Comparison of ENCODE assay signal across 8 mouse cellular contexts in the genomic region with DNA sequence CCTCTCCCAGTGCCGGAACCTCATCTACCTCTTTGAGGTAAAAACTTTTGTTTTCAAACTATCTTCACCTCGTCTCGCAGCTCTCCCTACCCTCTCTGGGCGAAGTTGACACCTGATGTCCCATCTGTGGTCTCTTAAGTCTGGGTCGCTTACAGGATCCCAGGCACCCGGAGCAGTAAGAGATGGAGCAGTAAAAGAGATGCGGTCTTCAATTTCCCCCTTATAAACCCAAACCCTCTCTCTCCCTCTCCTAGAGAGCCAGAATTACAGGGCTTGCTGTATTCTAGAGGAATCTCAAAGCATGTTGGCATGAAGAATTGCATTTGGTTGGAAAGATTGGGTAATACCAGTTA. TPM values are rescaled to one million over a fixed set of nuclear protein-coding genes. Genes with fewer than 3 reads are reported as not detected.
DNase-seq lines count a peak whose midpoint lies in the region; ATAC-seq and TF ChIP-seq lines count a peak whose summit lies in the region.

No protein-coding gene starts in this region.

- no peak for TF ChIP-seq RAD21 in MEL (IDR thresholded peaks at IDR 0.05; ENCODE audit: low read depth, low read length)

- no peak for TF ChIP-seq POLR2A in MEL (IDR thresholded peaks at IDR 0.05; ENCODE audit: control insufficient read depth in 1 of 2, insufficient read depth in 1 of 2, low read depth in 1 of 2, low read length in 2 of 2, poor library complexity in 1 of 2)

- TF ChIP-seq EP300 in MEL (IDR thresholded peaks at IDR 0.05; ENCODE audit: low read depth in 1 of 2, low read length in 2 of 2): no peak
- TF ChIP-seq EP300 in heart, postnatal 0 days (IDR thresholded peaks at IDR 0.05; ENCODE audit: low read depth): no peak

- 3% methylated on average over 7 of the region's 7 CpGs for WGBS in heart, embryonic 13.5 days
- WGBS in heart, postnatal 0 days: 2% methylated on average over 7 of the region's 7 CpGs
- 4% methylated on average over 7 of the region's 7 CpGs for WGBS in midbrain, embryonic 10.5 days

- H3K9me3 ChIP-seq in heart, embryonic 13.5 days: no peaks in the 10 kb centered on the region
- H3K9me3 ChIP-seq in MEL (replicated peaks; ENCODE audit: insufficient read depth, low read length): no peaks in the 10 kb centered on the region
- no peaks in the 10 kb centered on the region for H3K9me3 ChIP-seq in heart, postnatal 0 days (replicated peaks; ENCODE audit: control insufficient read depth, low read length)
- no peaks in the 10 kb centered on the region for H3K9me3 ChIP-seq in midbrain, embryonic 10.5 days (replicated peaks)

- peak overlapping the region; percentile 92 for H3K4me2 ChIP-seq in heart, embryonic 13.5 days
- H3K4me2 ChIP-seq in heart, postnatal 0 days (ENCODE audit: low read depth, low read length): peak overlapping the region; percentile 85

- peak overlapping the region; percentile 99 for H3K27ac ChIP-seq in heart, embryonic 13.5 days (replicated peaks)
- H3K27ac ChIP-seq in MEL (ENCODE audit: control insufficient read depth, low read depth, low read length): peak overlapping the region; percentile 89
- H3K27ac ChIP-seq in heart, postnatal 0 days (ENCODE audit: low read depth): peak overlapping the region; percentile 96
- peak overlapping the region; percentile 95 for H3K27ac ChIP-seq in midbrain, embryonic 10.5 days (replicated peaks)

- no peaks in the 10 kb centered on the region for H3K27me3 ChIP-seq in heart, embryonic 13.5 days (replicated peaks)
- H3K27me3 ChIP-seq in MEL (ENCODE audit: control insufficient read depth in 1 of 2, insufficient read depth in 2 of 2, low read length in 2 of 2): no peaks in the 10 kb centered on the region
- H3K27me3 ChIP-seq in heart, postnatal 0 days (ENCODE audit: control insufficient read depth, insufficient read depth, low read length): no peaks in the 10 kb centered on the region
- no peaks in the 10 kb centered on the region for H3K27me3 ChIP-seq in midbrain, embryonic 10.5 days (ENCODE audit: low read depth, poor library complexity, severe bottlenecking)

- peaks cover 12% of the 10 kb centered on the region for H3K36me3 ChIP-seq in heart, embryonic 13.5 days
- peaks cover 7 to 47% of the 10 kb centered on the region in 2 experiments for H3K36me3 ChIP-seq in MEL (ENCODE audit: control insufficient read depth in 1 of 2, insufficient read depth in 2 of 2, low read length in 2 of 2)
- peaks cover 13% of the 10 kb centered on the region for H3K36me3 ChIP-seq in heart, postnatal 0 days (replicated peaks; ENCODE audit: control insufficient read depth, insufficient read depth, low read length)
- peaks cover 14% of the 10 kb centered on the region for H3K36me3 ChIP-seq in midbrain, embryonic 10.5 days

- peaks cover 52% of the 10 kb centered on the region for H3K79me2 ChIP-seq in MEL (ENCODE audit: control insufficient read depth, insufficient read depth, low read length, poor library complexity)

- peak overlapping the region; percentile 86 for H3K4me3 ChIP-seq in heart, embryonic 13.5 days
- H3K4me3 ChIP-seq in MEL (ENCODE audit: control insufficient read depth in 1 of 2, insufficient read depth in 1 of 2, low read depth in 2 of 2, low read length in 2 of 2): peak overlapping the region; percentile 77 to 86
- peak overlapping the region; percentile 65 for H3K4me3 ChIP-seq in heart, postnatal 0 days (ENCODE audit: low read depth, low read length)
- peak overlapping the region; percentile 81 for H3K4me3 ChIP-seq in midbrain, embryonic 10.5 days

- no peak for DNase-seq in heart, postnatal 4 days
- DNase-seq in MEL (ENCODE audit: low read depth, low spot score): no peak
- no peak for DNase-seq in heart, postnatal 0 days (ENCODE audit: low spot score)
- no peak for DNase-seq in midbrain, embryonic 10.5 days (ENCODE audit: low spot score)
- DNase-seq in left cerebral cortex, postnatal 4 days: no peak
- DNase-seq in retina, postnatal 1 day: no peak
- DNase-seq in urinary bladder, postnatal 36 days (ENCODE audit: low spot score in 2 of 2): no peak

- TF ChIP-seq CTCF in MEL (IDR thresholded peaks at IDR 0.05 in 2 of 3, conservative IDR thresholded peaks at IDR 0.05 in 1 of 3; ENCODE audit: control insufficient read depth in 1 of 3, insufficient read depth in 1 of 3, low read depth in 2 of 3, low read length in 3 of 3, poor library complexity in 1 of 3, severe bottlenecking in 1 of 3): 0 out of 6 replicates have a peak, but pooled peaks of 1 of the 3 experiments have one; percentile 8
- no peak for TF ChIP-seq CTCF in heart, postnatal 0 days (IDR thresholded peaks at IDR 0.05; ENCODE audit: low read depth)

- peaks cover 28% of the 10 kb centered on the region for H3K4me1 ChIP-seq in heart, embryonic 13.5 days
- H3K4me1 ChIP-seq in MEL (ENCODE audit: control insufficient read depth in 1 of 2, insufficient read depth in 2 of 2, low read length in 2 of 2): peaks cover 24 to 50% of the 10 kb centered on the region in 2 experiments
- peaks cover 9% of the 10 kb centered on the region for H3K4me1 ChIP-seq in heart, postnatal 0 days (ENCODE audit: control insufficient read depth, insufficient read depth)
- peaks cover 37% of the 10 kb centered on the region for H3K4me1 ChIP-seq in midbrain, embryonic 10.5 days

- intact Hi-C loops in left cerebral cortex, postnatal 4 days (cut with DNase I): loop anchor here (5.0 kb wide), 1 partner anchor 56 kb away; the partner anchor contains the start of gene Cdc42se1

- ATAC-seq in heart, embryonic 13.5 days (ENCODE audit: extremely low read depth, insufficient number of reproducible peaks, low FRiP score, low TSS enrichment): no peak
- no peak for ATAC-seq in heart, postnatal 0 days (ENCODE audit: insufficient read depth, low read depth)

- H3K9ac ChIP-seq in heart, embryonic 13.5 days: peak overlapping the region; percentile 96
- peak overlapping the region; percentile 80 for H3K9ac ChIP-seq in MEL (ENCODE audit: control insufficient read depth, low read depth, low read length, poor library complexity, severe bottlenecking)
- peak overlapping the region; percentile 83 for H3K9ac ChIP-seq in heart, postnatal 0 days (replicated peaks; ENCODE audit: low read depth, low read length)

RNA-seq across cellular contexts. Expression of gene Prune1, which starts 1.7 kb away (rescaled TPM):
- 24.5 and 26.0 TPM in 2 replicates for polyA plus RNA-seq in heart, embryonic 13.5 days (2015; fragmentation: Nextera tagmentation; extraction: Ambion mirVana)
- 10 to 100 TPM; 33.2 to 36.3 TPM for total RNA-seq in heart, postnatal 4 days (2021)
- 28.5 and 32.4 TPM in 2 replicates for total RNA-seq in MEL (2012; rRNA removed)
- polyA plus RNA-seq in MEL (2012; ENCODE audit: insufficient read depth in 1 of 2, insufficient read length in 2 of 2, low read depth in 1 of 2, low replicate concordance in 2 of 2, missing spikeins in 1 of 2): 10 to 100 TPM in 1 of 2 experiments, not detected in 1; 51.8 TPM
- total RNA-seq in heart, postnatal 0 days (2014; rRNA removed; ENCODE audit: low replicate concordance): 28.6 and 35.6 TPM in 2 replicates
- polyA plus RNA-seq in heart, postnatal 0 days (2015; fragmentation: Nextera tagmentation; extraction: Ambion mirVana): 22.5 and 23.0 TPM in 2 replicates
- polyA plus RNA-seq in midbrain, embryonic 10.5 days (2016; fragmentation: Nextera tagmentation; extraction: Ambion mirVana): 25.2 and 27.9 TPM in 2 replicates
- 10 to 100 TPM; 63.9 to 69.3 TPM for total RNA-seq in left cerebral cortex, postnatal 4 days (2021)

RNA-seq across cellular contexts. Expression of gene Mindy1, which starts 2.4 kb away (rescaled TPM):
- polyA plus RNA-seq in heart, embryonic 13.5 days (2015; fragmentation: Nextera tagmentation; extraction: Ambion mirVana): 24.3 TPM in 2 replicates
- 10 to 100 TPM; 23.1 to 28.0 TPM for total RNA-seq in heart, postnatal 4 days (2021)
- total RNA-seq in MEL (2012; rRNA removed): 203 and 265 TPM in 2 replicates
- polyA plus RNA-seq in MEL (2012; ENCODE audit: insufficient read depth in 1 of 2, insufficient read length in 2 of 2, low read depth in 1 of 2, low replicate concordance in 2 of 2, missing spikeins in 1 of 2): 100 to 1,000 TPM in 1 of 2 experiments, not detected in 1; 234 TPM
- total RNA-seq in heart, postnatal 0 days (2014; rRNA removed; ENCODE audit: low replicate concordance): 28.0 and 64.4 TPM in 2 replicates
- 27.8 and 28.4 TPM in 2 replicates for polyA plus RNA-seq in heart, postnatal 0 days (2015; fragmentation: Nextera tagmentation; extraction: Ambion mirVana)
- 29.2 and 37.6 TPM in 2 replicates for polyA plus RNA-seq in midbrain, embryonic 10.5 days (2016; fragmentation: Nextera tagmentation; extraction: Ambion mirVana)
- 10 to 100 TPM; 29.7 to 32.6 TPM for total RNA-seq in left cerebral cortex, postnatal 4 days (2021)

RNA-seq across cellular contexts. Expression of gene Anxa9, which starts 23.4 kb away (rescaled TPM):
- 0.90 and 1.1 TPM in 2 replicates for polyA plus RNA-seq in heart, embryonic 13.5 days (2015; fragmentation: Nextera tagmentation; extraction: Ambion mirVana)
- under 1 TPM; 0.14 to 0.24 TPM for total RNA-seq in heart, postnatal 4 days (2021)
- total RNA-seq in MEL (2012; rRNA removed): 7.7 and 7.8 TPM in 2 replicates
- 10 to 100 TPM in 1 of 2 experiments, not detected in 1; 33.9 TPM for polyA plus RNA-seq in MEL (2012; ENCODE audit: insufficient read depth in 1 of 2, insufficient read length in 2 of 2, low read depth in 1 of 2, low replicate concordance in 2 of 2, missing spikeins in 1 of 2)
- 0.11 and 0.15 TPM in 2 replicates for total RNA-seq in heart, postnatal 0 days (2014; rRNA removed; ENCODE audit: low replicate concordance)
- 0.49 and 0.67 TPM in 2 replicates for polyA plus RNA-seq in heart, postnatal 0 days (2015; fragmentation: Nextera tagmentation; extraction: Ambion mirVana)
- polyA plus RNA-seq in midbrain, embryonic 10.5 days (2016; fragmentation: Nextera tagmentation; extraction: Ambion mirVana): 1.5 and 1.9 TPM in 2 replicates
- total RNA-seq in left cerebral cortex, postnatal 4 days (2021): 1 to 10 TPM; 1.0 to 1.2 TPM

RNA-seq across cellular contexts. Expression of gene Cers2, which starts 31.0 kb away (rescaled TPM):
- polyA plus RNA-seq in heart, embryonic 13.5 days (2015; fragmentation: Nextera tagmentation; extraction: Ambion mirVana): 128 and 140 TPM in 2 replicates
- 10 to 100 TPM; 67.2 to 69.6 TPM for total RNA-seq in heart, postnatal 4 days (2021)
- total RNA-seq in MEL (2012; rRNA removed): 240 and 307 TPM in 2 replicates
- polyA plus RNA-seq in MEL (2012; ENCODE audit: insufficient read depth in 1 of 2, insufficient read length in 2 of 2, low read depth in 1 of 2, low replicate concordance in 2 of 2, missing spikeins in 1 of 2): 100 to 1,000 TPM; 134 to 357 TPM
- total RNA-seq in heart, postnatal 0 days (2014; rRNA removed; ENCODE audit: low replicate concordance): 108 and 126 TPM in 2 replicates
- polyA plus RNA-seq in heart, postnatal 0 days (2015; fragmentation: Nextera tagmentation; extraction: Ambion mirVana): 88.4 and 89.4 TPM in 2 replicates
- polyA plus RNA-seq in midbrain, embryonic 10.5 days (2016; fragmentation: Nextera tagmentation; extraction: Ambion mirVana): 116 and 120 TPM in 2 replicates
- 10 to 100 TPM; 53.4 to 54.4 TPM for total RNA-seq in left cerebral cortex, postnatal 4 days (2021)

RNA-seq across cellular contexts. Expression of gene Bnipl, which starts 32.6 kb away (rescaled TPM):
- 0.23 and 0.24 TPM in 2 replicates for polyA plus RNA-seq in heart, embryonic 13.5 days (2015; fragmentation: Nextera tagmentation; extraction: Ambion mirVana)
- not detected for total RNA-seq in heart, postnatal 4 days (2021)
- total RNA-seq in MEL (2012; rRNA removed): 0.19 and 0.20 TPM in 2 replicates
- under 1 TPM in 1 of 2 experiments, not detected in 1; 0.43 TPM for polyA plus RNA-seq in MEL (2012; ENCODE audit: insufficient read depth in 1 of 2, insufficient read length in 2 of 2, low read depth in 1 of 2, low replicate concordance in 2 of 2, missing spikeins in 1 of 2)
- 3.9 TPM in 1 of 2 replicates, not detected in the other for total RNA-seq in heart, postnatal 0 days (2014; rRNA removed; ENCODE audit: low replicate concordance)
- polyA plus RNA-seq in heart, postnatal 0 days (2015; fragmentation: Nextera tagmentation; extraction: Ambion mirVana): not detected in 2 replicates
- polyA plus RNA-seq in midbrain, embryonic 10.5 days (2016; fragmentation: Nextera tagmentation; extraction: Ambion mirVana): 0.09 and 0.32 TPM in 2 replicates
- under 1 TPM; 0.36 to 0.74 TPM for total RNA-seq in left cerebral cortex, postnatal 4 days (2021)
